Mouse (Mus musculus) midbrain, postnatal 0 days (tissue): ENCODE measurements at regions not wholly inside any gene's neighbourhood (a gene's known extent, or its start where the extent isn't known, plus 50 kb on each side); places are given as distances from the start of the nearest gene placed in this dataset.

ENCODE experiments used
- ATAC-seq: fragments of 200-750 bp; cut with Nextera tagmentation; 2 replicates; pipeline ENCODE4 v1.8.0; 2017; ENCODE audit warnings: moderate number of reproducible peaks, mild to moderate bottlenecking, moderate TSS enrichment, moderate library complexity; ENCODE audit not compliant: low FRiP score
- DNase-seq: peaks from one replicate; pipeline ENCODE4 v3.0.0-alpha.2; 2015; ENCODE audit warnings: low spot score
- H3K27ac ChIP-seq: fragments of 300-500 bp; sonication (generic); 2 replicates; pipeline ENCODE4 v1.5.1; 2014; ENCODE audit warnings: low read depth, mild to moderate bottlenecking, low read length, mixed read lengths
- H3K27me3 ChIP-seq: fragments of 300-500 bp; sonication (generic); 2 replicates; pipeline ENCODE4 v1.6.1; 2014; ENCODE audit warnings: low read length, control low read depth, mixed read lengths; ENCODE audit not compliant: insufficient read depth
- H3K36me3 ChIP-seq: fragments of 300-500 bp; sonication (generic); 2 replicates; pipeline ENCODE4 v1.6.1; 2014; ENCODE audit warnings: low read length, control low read depth, mixed read lengths; ENCODE audit not compliant: insufficient read depth
- H3K4me1 ChIP-seq: fragments of 300-500 bp; sonication (generic); 2 replicates; pipeline ENCODE4 v1.6.1; 2014; ENCODE audit warnings: mild to moderate bottlenecking, control low read depth, antibody characterized with exemption, low read length, mixed read lengths; ENCODE audit not compliant: insufficient read depth
- H3K4me2 ChIP-seq: fragments of 300-500 bp; sonication (generic); 2 replicates; pipeline ENCODE4 v1.6.1; 2014; ENCODE audit warnings: low read depth, mild to moderate bottlenecking, low read length, mixed read lengths; ENCODE audit not compliant: poor library complexity, severe bottlenecking
- H3K4me3 ChIP-seq: fragments of 300-500 bp; sonication (generic); 2 replicates; pipeline ENCODE4 v1.5.1; 2014; ENCODE audit warnings: low read depth, mild to moderate bottlenecking, low read length, moderate library complexity
- H3K9ac ChIP-seq: fragments of 300-500 bp; sonication (generic); replicated peaks from 2 replicates; pipeline ENCODE4 v1.6.1; 2014; ENCODE audit warnings: mild to moderate bottlenecking, low read length, moderate library complexity, mixed read lengths; ENCODE audit not compliant: poor library complexity, severe bottlenecking
- H3K9me3 ChIP-seq: fragments of 300-500 bp; sonication (generic); 2 replicates; pipeline ENCODE4 v1.6.1; 2016; ENCODE audit warnings: low read length, control low read depth
- CTCF ChIP-seq: IDR thresholded peaks from 2 replicates; pipeline ENCODE4 v1.5.1; 2016; ENCODE audit warnings: antibody characterized with exemption, mild to moderate bottlenecking
- WGBS: fragments of 180-500 bp; shearing (Covaris S2); extraction: QIAGEN DNeasy Blood & Tissue Kit; methylation state at CpG from one replicate; pipeline ENCODE4 v1.1.7; 2014; 5-methylcytosine and 5-hydroxymethylcytosine counted together

DNA sequence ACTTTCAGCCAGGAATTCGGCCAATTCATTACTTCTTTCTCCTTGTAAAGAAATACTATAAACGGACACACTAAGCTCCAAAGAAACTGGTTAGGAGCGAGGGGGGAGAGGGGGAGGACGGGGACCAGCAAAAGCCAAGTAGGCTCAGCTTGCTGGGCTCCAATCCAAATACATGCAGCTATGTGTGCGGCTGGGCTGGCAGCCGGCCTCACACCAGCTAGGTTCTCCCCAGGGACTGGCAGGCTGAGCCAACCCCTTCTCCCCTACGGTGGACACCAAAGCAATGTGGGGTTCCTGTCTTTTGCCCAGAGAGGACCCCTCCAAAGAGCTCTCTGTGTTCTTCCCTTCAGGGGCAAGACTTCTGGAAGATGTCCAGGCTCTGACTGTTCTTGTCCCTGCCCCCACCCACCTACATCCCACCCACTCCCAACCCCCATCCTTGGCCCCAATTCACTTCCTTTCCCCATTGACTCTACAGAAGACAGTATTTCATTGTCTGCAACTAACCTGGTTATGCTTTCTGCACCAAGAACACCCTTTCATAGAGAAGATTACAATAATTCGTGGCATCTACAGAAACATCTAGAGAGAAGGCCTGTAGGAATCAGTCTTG is 77.4 kb upstream of the Fyn start:
- no peak overlapping the region for H3K4me2 ChIP-seq
- 49% methylated on average over 8 of the region's 8 CpGs for WGBS
- no peak overlapping the region for H3K9ac ChIP-seq
- no peak for TF ChIP-seq CTCF
- ATAC-seq: peak; percentile 79
- no peaks in the 10 kb centered on the region for H3K4me1 ChIP-seq
- no peaks in the 10 kb centered on the region for H3K27me3 ChIP-seq
- no peak overlapping the region for H3K4me3 ChIP-seq
- no peak overlapping the region for H3K27ac ChIP-seq
- H3K36me3 ChIP-seq: no peaks in the 10 kb centered on the region
- DNase-seq: peak; percentile 87
- no peaks in the 10 kb centered on the region for H3K9me3 ChIP-seq

DNA sequence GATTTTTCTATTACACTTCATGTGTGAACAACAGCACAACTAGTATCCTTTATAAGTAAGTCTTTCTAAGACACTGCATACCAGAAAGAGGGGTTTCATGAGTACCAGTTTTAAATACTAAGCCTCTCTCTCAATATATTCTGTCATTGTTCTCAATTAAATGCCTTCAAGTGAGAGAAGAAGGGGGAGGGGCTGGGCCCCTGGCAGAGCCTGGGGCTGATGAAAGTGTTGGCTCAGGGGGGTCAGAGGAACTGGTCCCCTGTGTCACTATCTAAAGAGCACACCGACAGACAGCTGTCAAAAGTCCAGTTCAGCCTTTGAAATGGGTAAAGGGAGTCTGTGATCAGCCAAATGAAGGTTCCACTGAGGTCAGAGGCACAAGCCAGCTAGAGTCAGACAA is 78.4 kb upstream of the Fyn start:
- Histone ChIP-seq H3K4me3 (no peak overlapping the region), H3K27ac (no peak overlapping the region), H3K9ac (no peak overlapping the region), H3K36me3 (no peaks in the 10 kb centered on the region), H3K4me1 (no peaks in the 10 kb centered on the region), H3K27me3 (no peaks in the 10 kb centered on the region), H3K4me2 (no peak overlapping the region), H3K9me3 (no peaks in the 10 kb centered on the region)
- no peak for DNase-seq
- TF ChIP-seq CTCF: no peak
- ATAC-seq: no peak
- 15% methylated on average over 1 of the region's 1 CpGs for WGBS

DNA sequence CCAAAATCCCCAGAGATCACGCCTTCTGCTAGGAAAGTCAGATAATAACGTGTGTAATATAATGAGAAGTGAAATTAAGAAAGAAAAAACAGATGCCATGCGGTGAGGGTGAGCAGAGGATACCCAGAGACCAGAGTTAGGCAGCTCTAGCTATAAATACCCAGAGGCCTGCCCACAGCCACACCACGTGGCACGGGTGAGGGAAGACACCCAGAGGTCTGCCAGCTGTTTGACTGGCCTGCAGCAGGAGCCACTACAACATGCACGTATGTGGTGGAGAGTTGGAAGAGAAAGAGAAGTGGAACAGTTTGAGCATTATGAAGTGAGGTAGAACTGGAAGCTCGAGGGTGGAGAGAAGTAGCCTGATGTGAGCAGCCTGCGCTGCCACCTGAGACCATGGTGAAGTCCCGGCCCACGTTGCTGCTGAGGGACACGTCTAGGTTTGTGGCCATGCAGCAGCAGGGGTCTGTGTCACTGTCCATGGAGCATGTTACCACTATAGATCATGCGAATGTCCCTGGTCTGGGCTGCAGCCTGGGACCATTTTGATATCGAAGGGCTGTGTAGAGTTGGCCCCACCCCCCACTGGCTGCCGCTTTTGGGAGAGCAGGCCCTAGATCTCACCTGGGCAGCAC is 88.2 kb upstream of the Fyn start:
- 81% methylated on average over 14 of the region's 14 CpGs for WGBS
- Histone ChIP-seq H3K4me2 (no peak overlapping the region), H3K27me3 (no peaks in the 10 kb centered on the region), H3K27ac (no peak overlapping the region), H3K9ac (no peak overlapping the region), H3K4me3 (no peak overlapping the region), H3K9me3 (no peaks in the 10 kb centered on the region), H3K36me3 (no peaks in the 10 kb centered on the region), H3K4me1 (no peaks in the 10 kb centered on the region)
- DNase-seq: no peak
- no peak for ATAC-seq
- no peak for TF ChIP-seq CTCF

DNA sequence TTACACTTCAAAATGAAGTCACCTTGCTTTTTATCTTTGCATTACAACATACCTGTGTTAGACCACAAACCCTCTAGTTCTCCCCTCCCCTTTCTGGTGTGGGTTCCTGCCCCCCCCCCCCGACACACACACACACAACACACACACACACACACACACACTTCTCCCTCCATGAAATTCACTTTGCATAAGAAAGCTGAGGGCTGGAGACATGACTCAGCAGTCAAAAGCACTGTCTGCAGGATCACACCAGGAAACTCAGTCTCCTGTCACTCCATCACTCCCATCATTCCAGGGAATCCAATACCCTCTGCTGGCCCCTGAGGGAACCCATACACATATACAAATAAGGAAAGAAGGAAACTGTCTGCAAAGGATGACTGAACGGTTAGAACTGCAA is 94.5 kb upstream of the Fyn start:
- no peaks in the 10 kb centered on the region for H3K36me3 ChIP-seq
- H3K27ac ChIP-seq: no peak overlapping the region
- H3K4me2 ChIP-seq: no peak overlapping the region
- H3K9ac ChIP-seq: no peak overlapping the region
- ATAC-seq (no peak), DNase-seq (no peak)
- no peaks in the 10 kb centered on the region for H3K9me3 ChIP-seq
- H3K4me1 ChIP-seq: no peaks in the 10 kb centered on the region
- H3K27me3 ChIP-seq: no peaks in the 10 kb centered on the region
- 27% methylated on average over 2 of the region's 2 CpGs for WGBS
- TF ChIP-seq CTCF: no peak
- no peak overlapping the region for H3K4me3 ChIP-seq

DNA sequence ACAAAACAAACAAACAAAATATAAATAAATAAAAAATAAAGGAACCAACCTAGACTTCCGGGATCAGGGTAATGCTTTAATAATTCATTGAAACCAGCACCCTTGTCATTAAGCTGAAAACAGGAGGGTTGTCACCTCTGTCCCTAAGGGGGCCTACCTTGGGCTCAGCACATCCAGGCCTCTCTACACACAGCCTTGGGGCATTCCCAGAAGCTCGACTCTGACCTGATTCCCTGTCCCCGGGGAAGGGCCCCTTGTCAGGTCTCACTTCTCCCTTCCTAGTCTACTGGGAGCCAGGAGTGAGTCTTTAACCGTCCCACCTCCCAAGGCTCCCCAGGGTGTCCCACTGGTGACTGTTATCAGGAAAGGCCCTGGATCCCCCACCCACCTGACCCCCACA is 95.2 kb upstream of the Fyn start:
- no peak for TF ChIP-seq CTCF

DNA sequence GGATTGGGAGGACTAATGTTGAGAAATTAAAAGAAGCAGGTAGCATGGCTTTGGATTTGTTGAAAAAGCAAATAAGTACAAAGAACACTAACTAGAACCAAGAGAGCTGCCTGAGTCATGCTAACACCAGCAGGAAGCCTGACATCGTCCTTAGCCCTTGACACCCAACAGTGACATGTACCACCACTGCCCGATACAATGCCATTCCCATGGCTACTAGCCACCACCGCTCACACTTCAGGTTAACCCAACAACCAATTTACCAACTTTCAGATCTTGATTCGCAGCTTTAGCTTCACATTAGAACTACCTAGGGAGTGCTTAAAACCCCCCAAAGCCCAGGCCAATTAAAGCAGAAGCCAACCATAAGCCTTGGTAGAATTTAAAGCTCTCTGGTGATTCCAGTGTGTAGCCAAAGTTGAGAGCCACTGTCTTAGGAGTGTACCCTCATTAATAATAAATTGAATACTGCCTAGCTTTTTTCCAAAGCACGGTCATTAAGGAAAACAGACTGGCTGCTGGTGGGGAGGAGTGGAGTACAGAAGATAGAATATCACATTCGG is 96.2 kb upstream of the Fyn start:
- no peak for TF ChIP-seq CTCF
- Histone ChIP-seq H3K27me3 (no peaks in the 10 kb centered on the region), H3K4me3 (no peak overlapping the region), H3K4me1 (no peaks in the 10 kb centered on the region), H3K4me2 (no peak overlapping the region), H3K27ac (no peak overlapping the region), H3K36me3 (no peaks in the 10 kb centered on the region), H3K9ac (no peak overlapping the region), H3K9me3 (no peaks in the 10 kb centered on the region)
- ATAC-seq (no peak), DNase-seq (no peak)
- 68% methylated on average over 6 of the region's 6 CpGs for WGBS

More for the DNA sequence above, 95.2 kb upstream of the Fyn start:
- Histone ChIP-seq H3K4me3 (no peak overlapping the region), H3K27me3 (no peaks in the 10 kb centered on the region), H3K27ac (no peak overlapping the region), H3K9ac (no peak overlapping the region), H3K9me3 (no peaks in the 10 kb centered on the region), H3K4me2 (no peak overlapping the region), H3K36me3 (no peaks in the 10 kb centered on the region), H3K4me1 (no peaks in the 10 kb centered on the region)
- ATAC-seq (no peak), DNase-seq (no peak)
- WGBS: 71% methylated on average over 4 of the region's 4 CpGs
